Mouse (Mus musculus) thymus, postnatal 25 days (tissue): ENCODE measurements around the gene Wdr60.
A peak's percentile ranks its signal among the peaks of the same experiment; 100 is the strongest.
"Not testable (repeated sequence)": the region's sequence is repeated elsewhere in the genome, so short reads cannot be mapped to it uniquely, and the experiment has no call there.

Source experiments
- DNase-seq: peaks from one replicate; pipeline ENCODE4 v3.0.0; 2022

Gene Wdr60

GRCm38 (mm10) chr12:116262555-116263341 lies at the start of gene Wdr60:
Gene Wdr60 (minus strand): TSS chr12:116263022.
- DNase-seq: peak; percentile 90

GRCm38 (mm10) chr12:116308612-116309011 lies 45.8 kb upstream of the Wdr60 start:
- DNase-seq: no peak

GRCm38 (mm10) chr12:116307870-116308269 lies 45.0 kb upstream of the Wdr60 start:
- DNase-seq: no peak

- DNase-seq: no peak
Measured at GRCm38 (mm10) chr12:116306042-116306441, 43.2 kb upstream of the Wdr60 start.

- DNase-seq: no peak
Measured at GRCm38 (mm10) chr12:116302181-116302580, 39.4 kb upstream of the Wdr60 start.

- DNase-seq: no peak
Measured at GRCm38 (mm10) chr12:116299906-116300305, 37.1 kb upstream of the Wdr60 start.

- DNase-seq: no peak
Measured at GRCm38 (mm10) chr12:116293599-116294292, 30.9 kb upstream of the Wdr60 start.

- DNase-seq: no peak
Measured at GRCm38 (mm10) chr12:116293185-116293584, 30.4 kb upstream of the Wdr60 start.

- no peak for DNase-seq
Measured at GRCm38 (mm10) chr12:116283511-116283910, 20.7 kb upstream of the Wdr60 start.

- no peak for DNase-seq
Measured at GRCm38 (mm10) chr12:116282856-116283255, 20.0 kb upstream of the Wdr60 start.

GRCm38 (mm10) chr12:116281427-116282281 lies 18.8 kb upstream of the Wdr60 start:
- DNase-seq: no peak

GRCm38 (mm10) chr12:116280653-116281364 lies 18.0 kb upstream of the Wdr60 start, which contains the start of gene Esyt2:
Gene Esyt2 (plus strand): TSS chr12:116281196.
- DNase-seq: peak; percentile 100

- no peak for DNase-seq
Measured at GRCm38 (mm10) chr12:116280149-116280652, 17.4 kb upstream of the Wdr60 start.

- no peak for DNase-seq
Measured at GRCm38 (mm10) chr12:116279181-116279580, 16.4 kb upstream of the Wdr60 start.

- DNase-seq: no peak
Measured at GRCm38 (mm10) chr12:116278541-116278940, 15.7 kb upstream of the Wdr60 start.

- no peak for DNase-seq
Measured at GRCm38 (mm10) chr12:116276961-116277360, 14.1 kb upstream of the Wdr60 start.

GRCm38 (mm10) chr12:116275631-116276030 lies 12.8 kb upstream of the Wdr60 start:
- no peak for DNase-seq

- not testable (repeated sequence) for DNase-seq
Measured at GRCm38 (mm10) chr12:116275086-116275485, 12.3 kb upstream of the Wdr60 start, which contains the start of gene Gm11027. Gene Gm11027 (plus strand): TSS chr12:116275386.

GRCm38 (mm10) chr12:116273733-116274132 lies 10.9 kb upstream of the Wdr60 start:
- DNase-seq: no peak

GRCm38 (mm10) chr12:116271071-116271470 lies 8.2 kb upstream of the Wdr60 start:
- DNase-seq: no peak

- DNase-seq: no peak
Measured at GRCm38 (mm10) chr12:116270538-116270937, 7.7 kb upstream of the Wdr60 start.

- DNase-seq: no peak
Measured at GRCm38 (mm10) chr12:116269450-116269849, 6.6 kb upstream of the Wdr60 start.
